ENCODE assay signal across 8 mouse cellular contexts in the genomic region with DNA sequence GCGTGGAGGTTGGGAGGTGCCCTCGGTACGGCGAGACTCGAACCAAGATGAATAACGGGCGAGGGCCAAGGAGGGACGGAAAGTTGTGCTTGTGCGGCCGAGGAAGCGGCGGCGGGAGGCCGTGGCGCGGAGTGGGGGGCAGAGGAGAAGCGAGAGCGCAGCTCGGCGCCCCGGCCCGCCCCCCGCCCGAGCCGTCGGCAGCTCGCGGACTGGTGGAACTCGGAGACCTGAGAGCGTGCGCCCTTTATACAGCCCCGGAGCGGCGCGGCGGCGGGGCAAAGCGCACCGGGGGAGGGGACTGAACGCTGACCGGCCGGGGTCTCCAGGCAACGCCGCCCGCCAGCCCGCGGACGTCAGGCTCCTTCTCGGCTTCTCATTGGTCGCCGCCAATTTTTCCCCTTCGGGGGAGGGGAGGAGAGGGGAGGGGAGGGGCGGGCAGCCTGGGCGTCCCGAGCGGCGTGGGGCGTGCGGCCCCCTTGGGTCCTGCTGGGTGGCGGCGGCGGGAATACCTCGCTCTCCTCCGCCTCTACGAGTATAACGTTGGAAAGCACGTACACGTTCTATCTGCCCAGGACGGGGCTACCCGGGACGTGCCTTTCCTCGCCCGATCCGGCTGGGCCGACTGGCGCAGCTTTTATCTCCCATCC. TPM values are rescaled to one million over a fixed set of nuclear protein-coding genes. Genes with fewer than 3 reads are reported as not detected.
DNase-seq lines count a peak whose midpoint lies in the region; ATAC-seq and TF ChIP-seq lines count a peak whose summit lies in the region.

A gene (minus strand): TSS at position 221 of the 647 bp plus-strand sequence.

- TF ChIP-seq EP300 in liver, embryonic 14.5 days (IDR thresholded peaks at IDR 0.05; ENCODE audit: low read depth), result no peak; the same call in 1 of the 2 replicates

- 0% methylated on average over 57 of the region's 76 CpGs for WGBS in forebrain, embryonic 11.5 days
- under 1% methylated on average over 68 of the region's 76 CpGs for WGBS in heart, embryonic 15.5 days
- under 1% methylated on average over 70 of the region's 76 CpGs for WGBS in liver, embryonic 14.5 days (ENCODE audit: insufficient replicate concordance)
- 1% methylated on average over 60 of the region's 76 CpGs for WGBS in stomach, embryonic 15.5 days

- H3K27me3 ChIP-seq in forebrain, embryonic 11.5 days (ENCODE audit: control insufficient read depth, insufficient read depth, low read length), result 0 out of 2 replicates have a peak, but pooled peaks cover 2% of the 10 kb centered on the region
- no peaks in the 10 kb centered on the region for H3K27me3 ChIP-seq in heart, embryonic 15.5 days
- H3K27me3 ChIP-seq in liver, embryonic 14.5 days (ENCODE audit: control insufficient read depth, insufficient read depth, low read length), result no peaks in the 10 kb centered on the region
- no peaks in the 10 kb centered on the region for H3K27me3 ChIP-seq in stomach, embryonic 15.5 days (replicated peaks)

- H3K36me3 ChIP-seq in forebrain, embryonic 11.5 days (ENCODE audit: control insufficient read depth, insufficient read depth, low read length), result no peaks in the 10 kb centered on the region
- H3K36me3 ChIP-seq in heart, embryonic 15.5 days, result no peaks in the 10 kb centered on the region
- peaks cover 11% of the 10 kb centered on the region for H3K36me3 ChIP-seq in liver, embryonic 14.5 days (replicated peaks; ENCODE audit: control insufficient read depth, insufficient read depth, low read depth)
- H3K36me3 ChIP-seq in stomach, embryonic 15.5 days, result peaks cover 15% of the 10 kb centered on the region

- peak within 1 kb of the TSS; percentile 93 for H3K9ac ChIP-seq in forebrain, embryonic 11.5 days (ENCODE audit: low read length)
- H3K9ac ChIP-seq in heart, embryonic 15.5 days, result peak within 1 kb of the TSS; percentile 87
- H3K9ac ChIP-seq in liver, embryonic 14.5 days (replicated peaks), result peak within 1 kb of the TSS; percentile 94
- peak within 1 kb of the TSS; percentile 84 for H3K9ac ChIP-seq in stomach, embryonic 15.5 days

- ATAC-seq in forebrain, embryonic 11.5 days (replicated peaks; ENCODE audit: low FRiP score), result peak; percentile 88
- peak; percentile 87 for ATAC-seq in heart, embryonic 15.5 days (replicated peaks; ENCODE audit: insufficient number of reproducible peaks, insufficient read depth, low FRiP score, low read depth)
- ATAC-seq in liver, embryonic 14.5 days (ENCODE audit: insufficient read depth), result peak; percentile 73
- peak; percentile 87 for ATAC-seq in stomach, embryonic 15.5 days (ENCODE audit: insufficient read depth, low FRiP score, low read depth)

- H3K27ac ChIP-seq in brown adipose tissue, adult 24 weeks (replicated peaks; ENCODE audit: low read depth, low read length), result peak within 1 kb of the TSS; percentile 95
- H3K27ac ChIP-seq in forebrain, embryonic 11.5 days (ENCODE audit: low read depth, low read length), result peak within 1 kb of the TSS; percentile 95
- peak within 1 kb of the TSS; percentile 99 for H3K27ac ChIP-seq in heart, embryonic 15.5 days
- peak within 1 kb of the TSS; percentile 86 for H3K27ac ChIP-seq in liver, embryonic 14.5 days
- peak within 1 kb of the TSS; percentile 99 for H3K27ac ChIP-seq in stomach, embryonic 15.5 days

- H3K4me2 ChIP-seq in forebrain, embryonic 11.5 days (ENCODE audit: low read depth, low read length, severe bottlenecking), result peak within 1 kb of the TSS; percentile 83
- H3K4me2 ChIP-seq in heart, embryonic 15.5 days, result peak within 1 kb of the TSS; percentile 94
- H3K4me2 ChIP-seq in liver, embryonic 14.5 days (ENCODE audit: low read depth), result peak within 1 kb of the TSS; percentile 96
- H3K4me2 ChIP-seq in stomach, embryonic 15.5 days, result peak within 1 kb of the TSS; percentile 95

- H3K4me1 ChIP-seq in brown adipose tissue, adult 24 weeks (ENCODE audit: control insufficient read depth, insufficient read depth, insufficient read length, low read length), result peaks cover 7% of the 10 kb centered on the region
- H3K4me1 ChIP-seq in forebrain, embryonic 11.5 days (replicated peaks; ENCODE audit: control insufficient read depth, insufficient read depth, low read length), result peaks cover 20% of the 10 kb centered on the region
- peaks cover 49% of the 10 kb centered on the region for H3K4me1 ChIP-seq in heart, embryonic 15.5 days (replicated peaks)
- peaks cover 16 to 18% of the 10 kb centered on the region in 2 experiments for H3K4me1 ChIP-seq in liver, embryonic 14.5 days (replicated peaks; ENCODE audit: control insufficient read depth in 2 of 2, insufficient read depth in 2 of 2, low read length in 1 of 2)
- peaks cover 27% of the 10 kb centered on the region for H3K4me1 ChIP-seq in stomach, embryonic 15.5 days

- TF ChIP-seq CTCF in liver, embryonic 14.5 days (IDR thresholded peaks at IDR 0.05; ENCODE audit: low read depth), result no peak

- peak within 1 kb of the TSS; percentile 94 for H3K4me3 ChIP-seq in brown adipose tissue, adult 24 weeks (ENCODE audit: insufficient read depth, low read depth, low read length)
- peak within 1 kb of the TSS; percentile 77 for H3K4me3 ChIP-seq in forebrain, embryonic 11.5 days (ENCODE audit: low read depth, low read length)
- H3K4me3 ChIP-seq in heart, embryonic 15.5 days, result peak within 1 kb of the TSS; percentile 84
- H3K4me3 ChIP-seq in liver, embryonic 14.5 days (ENCODE audit: insufficient read depth in 1 of 2, low read depth in 2 of 2, low read length in 2 of 2), result peak within 1 kb of the TSS; percentile 76 to 92
- H3K4me3 ChIP-seq in stomach, embryonic 15.5 days (replicated peaks), result peak within 1 kb of the TSS; percentile 83

- H3K9me3 ChIP-seq in forebrain, embryonic 11.5 days (ENCODE audit: control insufficient read depth, low read length), result no peaks in the 10 kb centered on the region
- H3K9me3 ChIP-seq in heart, embryonic 15.5 days (replicated peaks), result no peaks in the 10 kb centered on the region
- no peaks in the 10 kb centered on the region for H3K9me3 ChIP-seq in liver, embryonic 14.5 days (ENCODE audit: control insufficient read depth, low read length)
- no peaks in the 10 kb centered on the region for H3K9me3 ChIP-seq in stomach, embryonic 15.5 days

- DNase-seq in CD8-positive naive resting alpha-beta T cell, adult 2 months (ENCODE audit: low read depth in 2 of 2, low spot score in 2 of 2), result peak; percentile 84 to 87
- peak; percentile 98 for DNase-seq in forebrain, embryonic 11.5 days (ENCODE audit: low spot score)
- peak; percentile 96 to 99 for DNase-seq in kidney, postnatal 25 days
- peak; percentile 77 to 83 (median 78) for DNase-seq in liver, embryonic 14.5 days (ENCODE audit: low read depth in 3 of 3, low spot score in 3 of 3)
- peak; percentile 96 for DNase-seq in neural tube, embryonic 10.5 days (ENCODE audit: extremely low spot score, low spot score)

RNA-seq across cellular contexts. Expression of the gene that starts here (rescaled TPM):
- polyA plus RNA-seq in brown adipose tissue, adult 24 weeks (2012; ENCODE audit: insufficient read depth, insufficient read length, missing spikeins), result 90.6 and 103 TPM in 2 replicates
- 11.9 and 15.3 TPM in 2 replicates for polyA plus RNA-seq in forebrain, embryonic 11.5 days (2014; fragmentation: Nextera tagmentation; extraction: Ambion mirVana)
- polyA plus RNA-seq in heart, embryonic 15.5 days (2015; fragmentation: Nextera tagmentation; extraction: Ambion mirVana), result 6.6 and 8.7 TPM in 2 replicates
- polyA plus RNA-seq in liver, embryonic 14.5 days (2012; rRNA removed), result 22.7 and 27.3 TPM in 2 replicates
- 9.9 and 11.6 TPM in 2 replicates for polyA plus RNA-seq in liver, embryonic 14.5 days (2014; fragmentation: Nextera tagmentation; extraction: Ambion mirVana)
- 24.6 and 25.7 TPM in 2 replicates for polyA plus RNA-seq in stomach, embryonic 15.5 days (2015; fragmentation: Nextera tagmentation; extraction: Ambion mirVana)

Comparison
In these comparisons a context has a peak if more than half of its experiments do, and no peak if none do; other contexts are left out.
1. Peak in every context shown above with its lines: DNase-seq, ATAC-seq, H3K4me3 ChIP-seq and H3K27ac ChIP-seq.